ENCODE assay signal across 8 mouse cellular contexts in the genomic region with DNA sequence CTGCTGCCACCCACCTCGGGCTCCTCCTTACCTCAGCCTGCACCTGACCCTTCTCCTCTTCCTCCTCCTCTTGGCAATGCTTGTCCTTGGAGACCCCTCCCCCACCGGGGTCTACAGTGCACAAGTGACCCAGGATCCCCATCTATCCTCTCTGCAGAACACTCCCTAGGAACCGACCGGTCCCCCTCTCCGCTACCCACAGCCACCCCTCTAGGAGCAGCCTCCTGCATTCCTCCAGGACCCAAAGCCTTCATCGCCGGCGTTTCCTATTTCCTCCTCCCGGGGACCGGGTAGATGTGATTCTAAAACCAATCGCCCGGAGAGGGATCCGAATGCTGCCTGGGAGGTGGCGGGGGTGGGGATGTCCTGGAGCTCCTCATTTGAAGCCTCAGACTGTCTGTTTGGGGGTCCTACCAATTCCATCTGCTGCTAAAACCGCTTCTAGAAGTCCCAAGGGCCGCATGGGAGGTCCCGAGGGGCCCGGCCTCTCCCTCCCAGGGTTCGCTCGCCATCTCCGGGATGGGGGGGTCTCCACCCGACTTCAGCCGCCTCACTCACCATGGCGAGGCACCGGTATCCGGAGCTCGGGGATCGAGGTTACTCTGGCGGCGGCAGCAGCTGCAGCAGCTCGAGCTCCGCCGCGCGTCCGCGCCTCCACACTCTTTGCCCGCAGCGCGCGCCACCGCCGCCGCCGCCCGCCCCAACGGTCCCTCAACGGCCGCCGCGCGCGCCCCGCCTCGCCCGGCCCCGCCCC. TPM values are rescaled to one million over a fixed set of nuclear protein-coding genes. Genes with fewer than 3 reads are reported as not detected.
DNase-seq lines count a peak whose midpoint lies in the region; ATAC-seq and TF ChIP-seq lines count a peak whose summit lies in the region.

No protein-coding gene starts in this region.

- no peak for TF ChIP-seq CTCF in lung, embryonic 14.5 days (IDR thresholded peaks at IDR 0.05; ENCODE audit: low read depth)

- peak overlapping the region; percentile 69 for H3K4me3 ChIP-seq in lung, embryonic 14.5 days (ENCODE audit: low read depth, low read length)
- H3K4me3 ChIP-seq in forebrain, embryonic 14.5 days (ENCODE audit: low read depth, low read length) = peak overlapping the region; percentile 83
- peak overlapping the region; percentile 91 for H3K4me3 ChIP-seq in midbrain, embryonic 15.5 days

- H3K27ac ChIP-seq in lung, embryonic 14.5 days (ENCODE audit: low read depth) = peak overlapping the region; percentile 96
- peak overlapping the region; percentile 92 for H3K27ac ChIP-seq in forebrain, embryonic 14.5 days (ENCODE audit: low read depth, low read length)
- peak overlapping the region; percentile 99 for H3K27ac ChIP-seq in midbrain, embryonic 15.5 days

- peaks cover 17% of the 10 kb centered on the region for H3K4me1 ChIP-seq in lung, embryonic 14.5 days (ENCODE audit: insufficient read depth)
- H3K4me1 ChIP-seq in forebrain, embryonic 14.5 days (ENCODE audit: control insufficient read depth, insufficient read depth, low read length) = peaks cover 28% of the 10 kb centered on the region
- H3K4me1 ChIP-seq in midbrain, embryonic 15.5 days = peaks cover 43% of the 10 kb centered on the region

- peaks cover 34% of the 10 kb centered on the region for H3K36me3 ChIP-seq in lung, embryonic 14.5 days (ENCODE audit: insufficient read depth)
- peaks cover 23% of the 10 kb centered on the region for H3K36me3 ChIP-seq in forebrain, embryonic 14.5 days (ENCODE audit: control insufficient read depth, insufficient read depth, low read length)
- no peaks in the 10 kb centered on the region; the same call in 1 of the 2 replicates for H3K36me3 ChIP-seq in midbrain, embryonic 15.5 days (replicated peaks)

- H3K27me3 ChIP-seq in lung, embryonic 14.5 days (ENCODE audit: insufficient read depth, low read length) = no peaks in the 10 kb centered on the region
- no peaks in the 10 kb centered on the region for H3K27me3 ChIP-seq in forebrain, embryonic 14.5 days (replicated peaks; ENCODE audit: control insufficient read depth, insufficient read depth, low read length)
- no peaks in the 10 kb centered on the region for H3K27me3 ChIP-seq in midbrain, embryonic 15.5 days (replicated peaks)

- peak; percentile 10; the same call in 1 of the 2 replicates for ATAC-seq in lung, embryonic 14.5 days (ENCODE audit: insufficient read depth)
- ATAC-seq in forebrain, embryonic 14.5 days = peak; percentile 11
- peak; percentile 10 for ATAC-seq in midbrain, embryonic 15.5 days (replicated peaks)
- ATAC-seq in erythroid progenitor cell, adult 5-6 weeks (replicated peaks; ENCODE audit: low FRiP score, poor library complexity, severe bottlenecking) = no peak; the same call in 1 of the 2 replicates

- DNase-seq in lung, embryonic 14.5 days = no peak
- no peak for DNase-seq in lung, postnatal 36 days
- DNase-seq in cerebellum, adult 11-12 months = peak; percentile 86
- no peak for DNase-seq in forebrain, embryonic 14.5 days (ENCODE audit: low spot score)
- peak; percentile 53 to 64 for DNase-seq in layer of hippocampus, postnatal 10 days (ENCODE audit: low spot score in 2 of 2)
- no peak for DNase-seq in retina, embryonic 14.5 days (ENCODE audit: low spot score)

- under 1% methylated on average over 57 of the region's 57 CpGs for WGBS in lung, embryonic 14.5 days
- WGBS in forebrain, embryonic 14.5 days = under 1% methylated on average over 51 of the region's 57 CpGs
- WGBS in midbrain, embryonic 15.5 days = under 1% methylated on average over 31 of the region's 57 CpGs

- H3K9me3 ChIP-seq in lung, embryonic 14.5 days (ENCODE audit: low read depth, low read length) = no peaks in the 10 kb centered on the region
- no peaks in the 10 kb centered on the region for H3K9me3 ChIP-seq in forebrain, embryonic 14.5 days (replicated peaks; ENCODE audit: control insufficient read depth, low read length)
- H3K9me3 ChIP-seq in midbrain, embryonic 15.5 days = no peaks in the 10 kb centered on the region

- peak overlapping the region; percentile 83 for H3K9ac ChIP-seq in lung, embryonic 14.5 days
- peak overlapping the region; percentile 98 for H3K9ac ChIP-seq in forebrain, embryonic 14.5 days (ENCODE audit: low read length)
- peak overlapping the region; percentile 98 for H3K9ac ChIP-seq in midbrain, embryonic 15.5 days

- peak overlapping the region; percentile 97 for H3K4me2 ChIP-seq in lung, embryonic 14.5 days
- H3K4me2 ChIP-seq in forebrain, embryonic 14.5 days (ENCODE audit: low read length) = peak overlapping the region; percentile 93
- H3K4me2 ChIP-seq in midbrain, embryonic 15.5 days = peak overlapping the region; percentile 98

RNA-seq across cellular contexts. Expression of gene Calm3, which starts 0.5 kb away (rescaled TPM):
- 139 and 155 TPM in 2 replicates for polyA plus RNA-seq in lung, embryonic 14.5 days (2014; fragmentation: Nextera tagmentation; extraction: Ambion mirVana)
- polyA plus RNA-seq in forebrain, embryonic 14.5 days (2014; fragmentation: Nextera tagmentation; extraction: Ambion mirVana) = 473 and 491 TPM in 2 replicates
- 1,000 to 10,000 TPM; 2,090 to 2,190 TPM for total RNA-seq in layer of hippocampus, postnatal 10 days (2021)
- 351 and 370 TPM in 2 replicates for polyA plus RNA-seq in midbrain, embryonic 15.5 days (2015; fragmentation: Nextera tagmentation; extraction: Ambion mirVana)
- 131 and 141 TPM in 2 replicates for total RNA-seq in erythroid progenitor cell, adult 5-6 weeks (2015; ENCODE audit: low replicate concordance)
- 258 and 325 TPM in 2 replicates for total RNA-seq in erythroid progenitor cell, adult 5-6 weeks (2017; ENCODE audit: low replicate concordance)

RNA-seq across cellular contexts. Expression of gene Ptgir, which starts 17.2 kb away (rescaled TPM):
- polyA plus RNA-seq in lung, embryonic 14.5 days (2014; fragmentation: Nextera tagmentation; extraction: Ambion mirVana) = 1.3 and 1.6 TPM in 2 replicates
- 0.12 and 0.22 TPM in 2 replicates for polyA plus RNA-seq in forebrain, embryonic 14.5 days (2014; fragmentation: Nextera tagmentation; extraction: Ambion mirVana)
- not detected for total RNA-seq in layer of hippocampus, postnatal 10 days (2021)
- polyA plus RNA-seq in midbrain, embryonic 15.5 days (2015; fragmentation: Nextera tagmentation; extraction: Ambion mirVana) = 0.42 and 0.43 TPM in 2 replicates
- total RNA-seq in erythroid progenitor cell, adult 5-6 weeks (2015; ENCODE audit: low replicate concordance) = 0.36 and 6.7 TPM in 2 replicates
- 1.9 and 2.0 TPM in 2 replicates for total RNA-seq in erythroid progenitor cell, adult 5-6 weeks (2017; ENCODE audit: low replicate concordance)

RNA-seq across cellular contexts. Expression of gene Pnmal2, which starts 21.0 kb away (rescaled TPM):
- polyA plus RNA-seq in lung, embryonic 14.5 days (2014; fragmentation: Nextera tagmentation; extraction: Ambion mirVana) = 3.1 and 3.3 TPM in 2 replicates
- 48.1 and 63.2 TPM in 2 replicates for polyA plus RNA-seq in forebrain, embryonic 14.5 days (2014; fragmentation: Nextera tagmentation; extraction: Ambion mirVana)
- total RNA-seq in layer of hippocampus, postnatal 10 days (2021) = 100 to 1,000 TPM; 229 to 232 TPM
- 198 and 205 TPM in 2 replicates for polyA plus RNA-seq in midbrain, embryonic 15.5 days (2015; fragmentation: Nextera tagmentation; extraction: Ambion mirVana)
- total RNA-seq in erythroid progenitor cell, adult 5-6 weeks (2015; ENCODE audit: low replicate concordance) = not detected in 2 replicates
- not detected in 2 replicates for total RNA-seq in erythroid progenitor cell, adult 5-6 weeks (2017; ENCODE audit: low replicate concordance)

RNA-seq across cellular contexts. Expression of gene Gng8, which starts 31.9 kb away (rescaled TPM):
- polyA plus RNA-seq in lung, embryonic 14.5 days (2014; fragmentation: Nextera tagmentation; extraction: Ambion mirVana) = 10.8 and 11.1 TPM in 2 replicates
- polyA plus RNA-seq in forebrain, embryonic 14.5 days (2014; fragmentation: Nextera tagmentation; extraction: Ambion mirVana) = 9.8 and 11.0 TPM in 2 replicates
- total RNA-seq in layer of hippocampus, postnatal 10 days (2021) = 1 to 10 TPM in 1 of 2 experiments, under 1 TPM in 1; 0.94 to 1.3 TPM
- 9.7 and 16.6 TPM in 2 replicates for polyA plus RNA-seq in midbrain, embryonic 15.5 days (2015; fragmentation: Nextera tagmentation; extraction: Ambion mirVana)
- total RNA-seq in erythroid progenitor cell, adult 5-6 weeks (2015; ENCODE audit: low replicate concordance) = not detected in 2 replicates
- total RNA-seq in erythroid progenitor cell, adult 5-6 weeks (2017; ENCODE audit: low replicate concordance) = not detected in 2 replicates

RNA-seq across cellular contexts. Expression of gene Pnmal1, which starts 36.0 kb away (rescaled TPM):
- 0.11 and 0.20 TPM in 2 replicates for polyA plus RNA-seq in lung, embryonic 14.5 days (2014; fragmentation: Nextera tagmentation; extraction: Ambion mirVana)
- polyA plus RNA-seq in forebrain, embryonic 14.5 days (2014; fragmentation: Nextera tagmentation; extraction: Ambion mirVana) = 55.5 and 61.9 TPM in 2 replicates
- 10 to 100 TPM; 59.8 to 62.2 TPM for total RNA-seq in layer of hippocampus, postnatal 10 days (2021)
- 74.5 and 76.1 TPM in 2 replicates for polyA plus RNA-seq in midbrain, embryonic 15.5 days (2015; fragmentation: Nextera tagmentation; extraction: Ambion mirVana)
- not detected in 2 replicates for total RNA-seq in erythroid progenitor cell, adult 5-6 weeks (2015; ENCODE audit: low replicate concordance)
- not detected in 2 replicates for total RNA-seq in erythroid progenitor cell, adult 5-6 weeks (2017; ENCODE audit: low replicate concordance)

Comparison
In these comparisons a context has a peak if more than half of its experiments do, and no peak if none do; other contexts are left out.
1. DNase-seq: peak in cerebellum, adult 11-12 months (single experiment) and layer of hippocampus, postnatal 10 days (2 of 2); none in lung, embryonic 14.5 days (single experiment), lung, postnatal 36 days (single experiment), forebrain, embryonic 14.5 days (single experiment) and retina, embryonic 14.5 days (single experiment).
2. RNA of gene Pnmal2, which starts 21.0 kb away (polyA plus RNA-seq): 198 to 205 TPM in midbrain, embryonic 15.5 days and 48.1 to 63.2 TPM in forebrain, embryonic 14.5 days; 3.1 to 3.3 TPM in lung, embryonic 14.5 days; every median in the first group is over 10 times any median in the second.
3. Peak in every context shown above with its lines, with median percentiles within 50 percentile points of each other: H3K27ac ChIP-seq, H3K4me2 ChIP-seq, H3K4me3 ChIP-seq and H3K9ac ChIP-seq.